Mouse (Mus musculus) mouse embryonic stem cell (cell line): Measurements from ENCODE around the gene Tbc1d23.
"Not testable (repeated sequence)": the region's sequence is repeated elsewhere in the genome, so short reads cannot be mapped to it uniquely, and the experiment has no call there.

Source experiments
- in situ Hi-C, 2 experiments: fragments of 300-500 bp; cut with MboI; formaldehyde crosslinking; loops; 1 replicate in 1 of 2; 3 replicates in 1 of 2; pipeline ENCODE4 v1.14.3; 2019 to 2020; ENCODE audit warnings: low sequenced_read_pairs in 2 of 2, low pct_unique_long_range_greater_than_20kb in 1 of 2, mixed read lengths in 1 of 2; ENCODE audit not compliant: unreplicated experiment in 1 of 2

Tbc1d23 gene

GRCm38 (mm10) chr16:57231937-57232310 lies 620 bp upstream of the Tbc1d23 start:
- in situ Hi-C loops = not testable (repeated sequence)

- in situ Hi-C loops = no loop called here
Measured at GRCm38 (mm10) chr16:57226444-57226843, 4.9 kb downstream of the Tbc1d23 start.

- in situ Hi-C loops = no loop called here
Measured at GRCm38 (mm10) chr16:57220361-57220760, 10.9 kb downstream of the Tbc1d23 start.

GRCm38 (mm10) chr16:57215957-57216356 lies 15.3 kb downstream of the Tbc1d23 start:
- in situ Hi-C loops = no loop called here

- in situ Hi-C loops = no loop called here
Measured at GRCm38 (mm10) chr16:57211037-57211436, 20.3 kb downstream of the Tbc1d23 start.

- in situ Hi-C loops = no loop called here
Measured at GRCm38 (mm10) chr16:57208342-57208741, 23.0 kb downstream of the Tbc1d23 start.

GRCm38 (mm10) chr16:57197281-57197680 lies 34.0 kb downstream of the Tbc1d23 start:
- in situ Hi-C loops = no loop called here

GRCm38 (mm10) chr16:57196590-57196989 lies 34.7 kb downstream of the Tbc1d23 start:
- in situ Hi-C loops = no loop called here

- in situ Hi-C loops = no loop called here
Measured at GRCm38 (mm10) chr16:57191214-57191613, 40.1 kb downstream of the Tbc1d23 start.

GRCm38 (mm10) chr16:57190390-57190789 lies 40.9 kb downstream of the Tbc1d23 start:
- in situ Hi-C loops = no loop called here

- in situ Hi-C loops = no loop called here
Measured at GRCm38 (mm10) chr16:57189493-57189892, 41.8 kb downstream of the Tbc1d23 start.

GRCm38 (mm10) chr16:57186618-57187017 lies 44.7 kb downstream of the Tbc1d23 start:
- in situ Hi-C loops = no loop called here

GRCm38 (mm10) chr16:57182037-57182436 lies 49.3 kb downstream of the Tbc1d23 start:
- in situ Hi-C loops = no loop called here

- in situ Hi-C loops = no loop called here
Measured at GRCm38 (mm10) chr16:57181180-57181579, 50.1 kb downstream of the Tbc1d23 start.

GRCm38 (mm10) chr16:57177664-57178063 lies 53.6 kb downstream of the Tbc1d23 start:
- in situ Hi-C loops = no loop called here

GRCm38 (mm10) chr16:57177254-57177653 lies 54.0 kb downstream of the Tbc1d23 start:
- in situ Hi-C loops = no loop called here

GRCm38 (mm10) chr16:57176276-57176675 lies 55.0 kb downstream of the Tbc1d23 start:
- in situ Hi-C loops = no loop called here

- in situ Hi-C loops = no loop called here
Measured at GRCm38 (mm10) chr16:57175751-57176150, 55.6 kb downstream of the Tbc1d23 start.

- in situ Hi-C loops = not testable (repeated sequence)
Measured at GRCm38 (mm10) chr16:57174480-57174879, 56.8 kb downstream of the Tbc1d23 start.

GRCm38 (mm10) chr16:57171570-57171969 lies 59.7 kb downstream of the Tbc1d23 start:
- in situ Hi-C loops = no loop called here

- in situ Hi-C loops = no loop called here
Measured at GRCm38 (mm10) chr16:57171161-57171560, 60.1 kb downstream of the Tbc1d23 start.
